Mouse (Mus musculus) G1E (cell line): ENCODE measurements around the gene Thsd4. TPM values are rescaled to one million over a fixed set of nuclear protein-coding genes. Genes with fewer than 3 reads are reported as not detected.

Source experiments
- ATAC-seq: 2 replicates; pipeline ENCODE4 v1.8.0; 2016; ENCODE audit warnings: mild to moderate bottlenecking; ENCODE audit not compliant: insufficient number of reproducible peaks, poor library complexity, low FRiP score, severe bottlenecking; ENCODE audit errors: extremely low read depth
- DNase-seq: peaks from one replicate; pipeline ENCODE4 v3.0.0; 2012; ENCODE audit warnings: low spot score
- H3K27me3 ChIP-seq: 2 replicates; pipeline ENCODE4 v1.6.1; 2012; ENCODE audit warnings: mild to moderate bottlenecking, low read length, inconsistent platforms; ENCODE audit not compliant: insufficient read depth
- H3K36me3 ChIP-seq: replicated peaks from 2 replicates; pipeline ENCODE3; 2012; ENCODE audit warnings: mild to moderate bottlenecking, inconsistent platforms
- H3K4me1 ChIP-seq: 2 replicates; pipeline ENCODE4 v1.6.1; 2012; ENCODE audit warnings: low read depth, low read length, inconsistent platforms, mixed read lengths; ENCODE audit not compliant: insufficient read depth
- H3K4me3 ChIP-seq: 2 replicates; pipeline ENCODE4 v1.5.1; 2012; ENCODE audit warnings: low read depth, mild to moderate bottlenecking, inconsistent platforms, low read length, moderate library complexity, mixed read lengths
- H3K9me3 ChIP-seq: replicated peaks from 2 replicates; pipeline ENCODE4 v1.6.1; 2012; ENCODE audit warnings: inconsistent platforms
- CTCF ChIP-seq: IDR thresholded peaks from 2 replicates; pipeline ENCODE4 v1.5.1; 2012; ENCODE audit warnings: low read depth, low read length, inconsistent platforms, mixed read lengths
- GATA1 ChIP-seq: IDR thresholded peaks from 2 replicates; pipeline ENCODE4 v1.6.1; 2012; ENCODE audit warnings: borderline replicate concordance, low read length, inconsistent platforms, mixed read lengths
- GATA2 ChIP-seq: IDR thresholded peaks from 2 replicates; pipeline ENCODE4 v1.6.1; 2012; ENCODE audit warnings: low read depth, low read length, inconsistent platforms, borderline replicate concordance
- POLR2AphosphoS5 ChIP-seq: IDR thresholded peaks from 2 replicates; pipeline ENCODE4 v1.6.1; 2012; ENCODE audit warnings: low read depth, low read length, inconsistent platforms; ENCODE audit not compliant: insufficient replicate concordance
- TAL1 ChIP-seq: conservative IDR thresholded peaks from 2 replicates; pipeline ENCODE4 v1.6.1; 2012; ENCODE audit warnings: low read depth, low read length, inconsistent platforms, mixed read lengths
- polyA plus RNA-seq: library from polyadenylated mRNA; stranded (reverse); fragments of >175 nt; gene quantifications from 2 replicates; pipeline ENCODE4 v1.2.3, GENCODE M21; 2012
- total RNA-seq, 2 experiments: library from RNA; stranded (forward) in 1 of 2; stranded (reverse) in 1 of 2; fragments of 200-1000 nt in 1 of 2; fragments of >200 nt in 1 of 2; fragmentation: Nextera tagmentation in 1 of 2; gene quantifications; 2 replicates each; pipeline ENCODE4 v1.2.3; 2014 to 2017

Gene Thsd4
- total and polyA plus RNA-seq, 3 experiments, result 1.8 to 2.8 (median 2.4) TPM

DNA sequence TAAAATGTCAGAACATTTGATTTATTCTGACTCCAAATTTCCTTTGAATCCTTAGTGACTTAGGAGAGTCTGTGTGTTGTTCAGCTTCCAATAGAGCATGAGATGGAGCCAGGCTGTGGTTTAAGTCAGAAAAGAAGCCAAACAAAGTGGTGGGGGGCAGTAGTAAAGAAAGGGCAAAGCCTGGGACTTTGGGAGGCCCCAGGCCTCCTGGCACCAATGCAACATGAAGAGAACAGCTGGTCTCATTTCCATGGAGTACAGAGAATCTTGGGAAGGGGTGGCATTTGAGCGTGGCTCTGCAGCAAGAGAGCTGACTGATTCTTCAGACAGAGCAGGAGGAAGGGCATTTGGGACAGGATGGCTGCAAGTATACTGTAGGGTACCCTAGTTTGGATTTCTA, 511.6 kb downstream of the Thsd4 start:
- no peaks in the 10 kb centered on the region for H3K9me3 ChIP-seq
- no peaks in the 10 kb centered on the region for H3K36me3 ChIP-seq
- DNase-seq, result no peak
- H3K4me3 ChIP-seq, result no peak overlapping the region
- no peak for ATAC-seq
- TF ChIP-seq POLR2AphosphoS5 (no peak), CTCF (no peak), TAL1 (no peak), GATA1 (no peak), GATA2 (no peak)
- no peaks in the 10 kb centered on the region for H3K27me3 ChIP-seq
- no peaks in the 10 kb centered on the region for H3K4me1 ChIP-seq

- ATAC-seq (no peak), DNase-seq (no peak)
- Histone ChIP-seq H3K4me3 (no peak overlapping the region), H3K27me3 (no peaks in the 10 kb centered on the region), H3K4me1 (no peaks in the 10 kb centered on the region), H3K9me3 (no peaks in the 10 kb centered on the region), H3K36me3 (no peaks in the 10 kb centered on the region)
- TF ChIP-seq POLR2AphosphoS5 (no peak), CTCF (no peak), GATA1 (no peak), GATA2 (no peak), TAL1 (no peak)
Measured at GRCm38 (mm10) chr9:60008936-60009335, 512.9 kb downstream of the Thsd4 start.

DNA sequence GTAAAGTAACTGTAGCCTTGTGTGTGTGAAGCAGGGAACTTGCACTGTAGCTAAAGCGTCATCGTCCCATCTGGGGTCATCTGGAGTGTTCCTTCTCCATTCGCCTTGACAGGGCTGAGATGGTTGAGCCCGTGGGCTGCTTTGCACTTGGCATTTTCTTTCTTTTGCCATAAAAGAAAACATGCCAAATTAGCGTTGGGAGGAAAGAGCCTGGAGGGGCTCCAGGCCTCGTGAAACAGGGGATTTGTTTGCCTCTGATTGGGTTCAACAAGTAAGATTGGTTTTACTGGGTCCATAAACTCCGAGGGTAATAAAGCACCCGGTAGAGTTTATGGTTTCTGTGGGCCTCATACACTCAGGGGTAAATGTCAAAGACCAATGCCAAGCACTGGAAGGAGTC, 519.5 kb downstream of the Thsd4 start:
- Histone ChIP-seq H3K27me3 (peaks cover 4% of the 10 kb centered on the region; the same call in 1 of the 2 replicates), H3K4me1 (no peaks in the 10 kb centered on the region), H3K36me3 (no peaks in the 10 kb centered on the region), H3K4me3 (no peak overlapping the region), H3K9me3 (no peaks in the 10 kb centered on the region)
- DNase-seq (no peak), ATAC-seq (no peak)
- TF ChIP-seq TAL1, result no peak
- TF ChIP-seq GATA1, result no peak
- no peak for TF ChIP-seq POLR2AphosphoS5
- TF ChIP-seq CTCF, result no peak
- TF ChIP-seq GATA2, result no peak

DNA sequence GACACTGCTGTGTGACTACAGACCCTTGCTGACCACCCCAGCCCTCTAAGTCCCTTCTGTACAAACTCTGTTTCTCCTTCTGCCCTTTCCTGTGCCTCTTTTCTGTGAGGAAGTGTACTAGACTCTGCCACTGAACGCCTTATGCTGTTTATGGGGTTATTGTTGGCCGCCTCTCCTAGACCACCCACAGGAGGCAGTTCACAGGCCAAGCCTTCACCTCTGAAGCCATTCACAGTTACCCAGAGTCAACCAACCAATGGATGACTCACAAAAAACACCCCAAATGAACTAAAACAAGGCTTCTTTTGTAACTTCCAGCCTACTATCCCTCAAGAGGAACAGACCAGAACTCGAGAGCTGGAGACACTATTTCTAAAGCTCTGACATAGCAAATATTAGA, 520.4 kb downstream of the Thsd4 start:
- TF ChIP-seq GATA2 (no peak), GATA1 (no peak), POLR2AphosphoS5 (no peak)
- DNase-seq, result no peak
- ATAC-seq, result no peak
- Histone ChIP-seq H3K27me3 (peaks cover 4% of the 10 kb centered on the region; the same call in 1 of the 2 replicates), H3K4me1 (no peaks in the 10 kb centered on the region), H3K9me3 (no peaks in the 10 kb centered on the region), H3K4me3 (no peak overlapping the region), H3K36me3 (no peaks in the 10 kb centered on the region)

DNA sequence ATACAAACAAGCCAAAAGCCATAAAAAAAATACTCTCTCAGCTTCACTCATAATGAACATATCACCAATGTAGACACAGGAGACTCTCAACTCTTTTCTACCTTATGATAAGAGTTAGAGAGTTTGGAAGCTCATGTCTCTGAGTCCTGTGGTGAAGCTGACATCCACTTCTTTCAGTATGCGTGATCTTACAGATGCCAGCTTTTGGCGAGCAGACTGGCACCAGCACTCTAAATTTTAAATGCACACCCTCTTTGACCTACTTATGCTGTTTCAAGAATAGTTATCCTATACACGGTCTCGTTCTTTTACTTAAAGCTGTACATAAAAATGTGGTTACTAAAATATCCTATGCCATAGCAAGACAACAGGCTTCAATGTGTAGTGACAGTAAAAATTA, 524.1 kb downstream of the Thsd4 start:
- no peaks in the 10 kb centered on the region for H3K9me3 ChIP-seq
- peaks cover 4% of the 10 kb centered on the region; the same call in 1 of the 2 replicates for H3K27me3 ChIP-seq
- no peak for TF ChIP-seq TAL1
- no peak for TF ChIP-seq GATA1
- TF ChIP-seq CTCF, result no peak
- TF ChIP-seq GATA2, result no peak
- TF ChIP-seq POLR2AphosphoS5, result no peak
- no peaks in the 10 kb centered on the region for H3K4me1 ChIP-seq
- no peaks in the 10 kb centered on the region for H3K36me3 ChIP-seq
- no peak for DNase-seq
- H3K4me3 ChIP-seq, result no peak overlapping the region
- ATAC-seq, result no peak

DNA sequence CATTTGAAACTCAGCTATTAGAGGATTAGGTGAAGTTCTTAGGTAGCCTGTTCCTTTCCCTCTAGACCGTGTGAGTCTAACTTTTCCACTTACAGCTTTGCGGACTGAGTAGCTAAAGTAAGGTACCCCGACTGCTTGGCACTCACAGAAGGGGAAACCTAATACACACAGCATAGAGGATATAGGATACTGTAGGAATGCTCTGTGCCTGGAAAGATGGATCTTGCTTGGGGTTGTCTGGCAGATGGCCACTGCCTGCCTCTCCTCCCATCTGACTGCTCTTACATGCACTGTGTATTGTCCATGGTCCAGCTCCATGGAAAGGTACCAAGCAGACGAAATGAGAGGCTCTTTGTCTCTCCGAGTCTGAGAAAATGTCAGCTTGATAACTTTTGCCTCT, 530.4 kb downstream of the Thsd4 start:
- H3K4me3 ChIP-seq, result no peak overlapping the region
- ATAC-seq (no peak), DNase-seq (no peak)
- peaks cover 5% of the 10 kb centered on the region; the same call in 1 of the 2 replicates for H3K27me3 ChIP-seq
- H3K9me3 ChIP-seq, result no peaks in the 10 kb centered on the region
- H3K4me1 ChIP-seq, result no peaks in the 10 kb centered on the region
- TF ChIP-seq CTCF (no peak), GATA1 (no peak), POLR2AphosphoS5 (no peak), GATA2 (no peak), TAL1 (no peak)
- H3K36me3 ChIP-seq, result no peaks in the 10 kb centered on the region

GRCm38 (mm10) chr9:59989864-59990263, 532.0 kb downstream of the Thsd4 start:
- no peak for ATAC-seq
- no peaks in the 10 kb centered on the region for H3K36me3 ChIP-seq
- H3K27me3 ChIP-seq, result peaks cover 5% of the 10 kb centered on the region; the same call in 1 of the 2 replicates
- H3K9me3 ChIP-seq, result no peaks in the 10 kb centered on the region
- no peaks in the 10 kb centered on the region for H3K4me1 ChIP-seq
- no peak overlapping the region for H3K4me3 ChIP-seq
- peak; percentile 27 for DNase-seq
- peak; percentile 42; the same call in 1 of the 2 replicates for TF ChIP-seq CTCF
- no peak for TF ChIP-seq GATA1
